Mouse (Mus musculus) forebrain, embryonic 16.5 days (tissue): ENCODE measurements at regions not wholly inside any gene's neighbourhood (a gene's known extent, or its start where the extent isn't known, plus 50 kb on each side); places are given as distances from the start of the nearest gene placed in this dataset.

Experiments
- ATAC-seq: fragments of 200-750 bp; cut with Nextera tagmentation; 2 replicates; pipeline ENCODE4 v1.8.0; 2017; ENCODE audit warnings: mild to moderate bottlenecking, moderate library complexity
- H3K27ac ChIP-seq: fragments of 300-500 bp; sonication (generic); 2 replicates; pipeline ENCODE4 v1.5.1; 2014; ENCODE audit warnings: low read length, control low read depth
- H3K27me3 ChIP-seq: fragments of 300-500 bp; sonication (generic); replicated peaks from 2 replicates; pipeline ENCODE4 v1.6.1; 2014; ENCODE audit warnings: low read length; ENCODE audit not compliant: control insufficient read depth, insufficient read depth
- H3K36me3 ChIP-seq: fragments of 300-500 bp; sonication (generic); 2 replicates; pipeline ENCODE4 v1.6.1; 2014; ENCODE audit not compliant: control insufficient read depth, insufficient read depth
- H3K4me1 ChIP-seq: fragments of 300-500 bp; sonication (generic); replicated peaks from 2 replicates; pipeline ENCODE4 v1.6.1; 2014; ENCODE audit warnings: low read length; ENCODE audit not compliant: control insufficient read depth, insufficient read depth
- H3K4me2 ChIP-seq: fragments of 300-500 bp; sonication (generic); 2 replicates; pipeline ENCODE4 v1.6.1; 2014; ENCODE audit warnings: mild to moderate bottlenecking, low read length, control low read depth
- H3K4me3 ChIP-seq: fragments of 300-500 bp; sonication (generic); replicated peaks from 2 replicates; pipeline ENCODE4 v1.5.1; 2014; ENCODE audit warnings: mild to moderate bottlenecking, low read length, control low read depth
- H3K9ac ChIP-seq: fragments of 300-500 bp; sonication (generic); replicated peaks from 2 replicates; pipeline ENCODE4 v1.6.1; 2014; ENCODE audit warnings: low read depth, low read length, control low read depth
- H3K9me3 ChIP-seq: fragments of 300-500 bp; sonication (generic); 2 replicates; pipeline ENCODE4 v1.6.1; 2016; ENCODE audit warnings: low read length; ENCODE audit not compliant: control insufficient read depth
- WGBS: fragments of 180-500 bp; shearing (Covaris S2); extraction: QIAGEN DNeasy Blood & Tissue Kit; methylation state at CpG from one replicate; pipeline ENCODE4 v1.1.7; 2014; 5-methylcytosine and 5-hydroxymethylcytosine counted together

GRCm38 (mm10) chr14:114612400-114612799 is 479.6 kb upstream of the Gpc5 start:
- Histone ChIP-seq H3K9ac (no peak overlapping the region), H3K36me3 (no peaks in the 10 kb centered on the region), H3K4me1 (no peaks in the 10 kb centered on the region), H3K4me3 (no peak overlapping the region), H3K27ac (no peak overlapping the region), H3K9me3 (no peaks in the 10 kb centered on the region), H3K27me3 (no peaks in the 10 kb centered on the region), H3K4me2 (no peak overlapping the region)
- ATAC-seq: no peak
- 59% methylated on average over 1 of the region's 1 CpGs for WGBS

- Histone ChIP-seq H3K9me3 (no peaks in the 10 kb centered on the region), H3K4me3 (no peak overlapping the region), H3K9ac (no peak overlapping the region), H3K27me3 (no peaks in the 10 kb centered on the region), H3K36me3 (no peaks in the 10 kb centered on the region), H3K4me2 (no peak overlapping the region), H3K4me1 (no peaks in the 10 kb centered on the region), H3K27ac (no peak overlapping the region)
- WGBS: 70% methylated on average over 1 of the region's 1 CpGs
- no peak for ATAC-seq
Measured at GRCm38 (mm10) chr14:114656636-114657035, 435.4 kb upstream of the Gpc5 start.

GRCm38 (mm10) chr14:114662028-114662427 is 430.0 kb upstream of the Gpc5 start:
- ATAC-seq: no peak
- 86% methylated on average over 2 of the region's 2 CpGs for WGBS
- no peak overlapping the region for H3K4me3 ChIP-seq
- no peaks in the 10 kb centered on the region for H3K27me3 ChIP-seq
- no peak overlapping the region for H3K4me2 ChIP-seq
- no peaks in the 10 kb centered on the region for H3K4me1 ChIP-seq
- no peaks in the 10 kb centered on the region for H3K9me3 ChIP-seq
- no peaks in the 10 kb centered on the region for H3K36me3 ChIP-seq
- H3K27ac ChIP-seq: no peak overlapping the region
- H3K9ac ChIP-seq: no peak overlapping the region

- 72% methylated on average over 1 of the region's 1 CpGs for WGBS
- ATAC-seq: no peak
Measured at GRCm38 (mm10) chr14:114685133-114685532, 406.9 kb upstream of the Gpc5 start.

GRCm38 (mm10) chr14:114694930-114695329 is 397.1 kb upstream of the Gpc5 start:
- 73% methylated on average over 1 of the region's 1 CpGs for WGBS
- H3K27me3 ChIP-seq: no peaks in the 10 kb centered on the region
- no peak overlapping the region for H3K9ac ChIP-seq
- no peak overlapping the region for H3K4me3 ChIP-seq
- no peaks in the 10 kb centered on the region for H3K36me3 ChIP-seq
- no peak overlapping the region for H3K4me2 ChIP-seq
- no peaks in the 10 kb centered on the region for H3K4me1 ChIP-seq
- no peak overlapping the region for H3K27ac ChIP-seq
- no peaks in the 10 kb centered on the region for H3K9me3 ChIP-seq
- ATAC-seq: no peak

More at GRCm38 (mm10) chr14:114685133-114685532, 406.9 kb upstream of the Gpc5 start:
- H3K4me2 ChIP-seq: no peak overlapping the region
- H3K9me3 ChIP-seq: no peaks in the 10 kb centered on the region
- no peaks in the 10 kb centered on the region for H3K36me3 ChIP-seq
- H3K9ac ChIP-seq: no peak overlapping the region
- H3K27me3 ChIP-seq: no peaks in the 10 kb centered on the region
- H3K4me3 ChIP-seq: no peak overlapping the region
- no peaks in the 10 kb centered on the region for H3K4me1 ChIP-seq
- H3K27ac ChIP-seq: no peak overlapping the region

- no peaks in the 10 kb centered on the region for H3K36me3 ChIP-seq
- no peak overlapping the region for H3K27ac ChIP-seq
- H3K9me3 ChIP-seq: no peaks in the 10 kb centered on the region
- H3K4me2 ChIP-seq: no peak overlapping the region
- H3K9ac ChIP-seq: no peak overlapping the region
- WGBS: 81% methylated on average over 4 of the region's 4 CpGs
- ATAC-seq: no peak
- H3K4me3 ChIP-seq: no peak overlapping the region
- no peaks in the 10 kb centered on the region for H3K4me1 ChIP-seq
- no peaks in the 10 kb centered on the region for H3K27me3 ChIP-seq
Measured at GRCm38 (mm10) chr14:114697543-114697942, 394.5 kb upstream of the Gpc5 start.

- Histone ChIP-seq H3K4me3 (no peak overlapping the region), H3K9me3 (no peaks in the 10 kb centered on the region), H3K4me2 (no peak overlapping the region), H3K27ac (no peak overlapping the region), H3K9ac (no peak overlapping the region), H3K36me3 (no peaks in the 10 kb centered on the region), H3K4me1 (no peaks in the 10 kb centered on the region), H3K27me3 (no peaks in the 10 kb centered on the region)
- WGBS: 3% methylated on average over 1 of the region's 1 CpGs
- no peak for ATAC-seq
Measured at GRCm38 (mm10) chr14:114723080-114723479, 368.9 kb upstream of the Gpc5 start.

GRCm38 (mm10) chr14:114767323-114767722 is 324.7 kb upstream of the Gpc5 start:
- 57% methylated on average over 5 of the region's 5 CpGs for WGBS
- H3K4me1 ChIP-seq: no peaks in the 10 kb centered on the region
- H3K36me3 ChIP-seq: no peaks in the 10 kb centered on the region
- no peak overlapping the region for H3K4me2 ChIP-seq
- H3K4me3 ChIP-seq: no peak overlapping the region
- no peak overlapping the region for H3K27ac ChIP-seq
- no peaks in the 10 kb centered on the region for H3K9me3 ChIP-seq
- H3K9ac ChIP-seq: no peak overlapping the region
- peak; percentile 83 for ATAC-seq
- H3K27me3 ChIP-seq: no peaks in the 10 kb centered on the region

- WGBS: 66% methylated on average over 2 of the region's 2 CpGs
- Histone ChIP-seq H3K4me2 (no peak overlapping the region), H3K4me1 (no peaks in the 10 kb centered on the region), H3K4me3 (no peak overlapping the region), H3K9me3 (no peaks in the 10 kb centered on the region), H3K27me3 (no peaks in the 10 kb centered on the region), H3K27ac (no peak overlapping the region), H3K9ac (no peak overlapping the region), H3K36me3 (no peaks in the 10 kb centered on the region)
- no peak for ATAC-seq
Measured at GRCm38 (mm10) chr14:114776723-114777122, 315.3 kb upstream of the Gpc5 start.

- H3K27me3 ChIP-seq: no peaks in the 10 kb centered on the region
- WGBS: 93% methylated on average over 3 of the region's 3 CpGs
Measured at GRCm38 (mm10) chr14:114781821-114782220, 310.2 kb upstream of the Gpc5 start.

More at GRCm38 (mm10) chr14:114781821-114782220, 310.2 kb upstream of the Gpc5 start:
- no peak for ATAC-seq
- H3K4me1 ChIP-seq: no peaks in the 10 kb centered on the region
- H3K36me3 ChIP-seq: no peaks in the 10 kb centered on the region
- H3K4me2 ChIP-seq: no peak overlapping the region
- no peak overlapping the region for H3K27ac ChIP-seq
- no peak overlapping the region for H3K9ac ChIP-seq
- H3K9me3 ChIP-seq: no peaks in the 10 kb centered on the region
- H3K4me3 ChIP-seq: no peak overlapping the region
